In the genomic region with DNA sequence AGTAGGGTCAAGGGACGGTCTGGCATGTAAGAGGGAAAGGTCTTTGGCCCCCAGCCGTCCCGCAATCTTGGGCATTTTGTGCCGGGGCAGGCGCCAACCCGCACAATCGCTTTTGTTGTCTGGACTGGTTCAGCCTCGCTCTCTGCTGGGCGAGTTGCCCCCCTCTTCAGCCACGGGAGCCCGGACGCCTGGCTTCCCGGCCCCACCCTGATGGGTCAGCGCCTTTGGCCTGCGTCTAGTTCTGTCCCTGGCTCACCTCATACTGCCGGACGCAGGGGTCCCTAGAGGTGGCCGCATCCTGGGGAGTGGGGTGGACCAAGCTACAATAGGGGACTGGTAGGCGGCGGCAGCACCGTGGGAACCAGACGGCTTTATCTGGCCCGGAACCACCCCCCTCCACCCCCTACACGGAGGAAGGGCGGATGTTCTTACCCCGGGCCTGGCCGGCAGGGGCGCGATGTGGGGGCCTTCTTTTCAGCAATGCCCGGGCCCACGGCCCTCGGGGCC, we compare ENCODE assay signal across 9 mouse cellular contexts. TPM values are rescaled to one million over a fixed set of nuclear protein-coding genes. Genes with fewer than 3 reads are reported as not detected.
DNase-seq lines count a peak whose midpoint lies in the region; ATAC-seq lines count a peak whose summit lies in the region.
"Had no signal": no experiment of that assay in that cellular context is flagged by ENCODE, and none has a peak within 500 bp of the region (broad histone marks: within the 10 kb centered on the region; RNA-seq: fewer than 3 reads in every experiment).

No protein-coding gene starts in this region.

- H3K36me3 ChIP-seq in intestine, embryonic 16.5 days (ENCODE audit: control insufficient read depth, insufficient read depth, low read length) = no peaks in the 10 kb centered on the region

- peaks cover 52% of the 10 kb centered on the region for H3K4me1 ChIP-seq in intestine, embryonic 16.5 days (ENCODE audit: control insufficient read depth, insufficient read depth, low read length)

- H3K9ac ChIP-seq in intestine, embryonic 16.5 days (ENCODE audit: low read depth, low read length) = peak overlapping the region; percentile 85; the same call in 1 of the 2 replicates

- peak; percentile 51 to 52 for DNase-seq in urinary bladder, adult 18-20 months (ENCODE audit: low spot score in 2 of 2)
- DNase-seq in urinary bladder, adult 2 months (ENCODE audit: low spot score) = no peak
- DNase-seq in gastrocnemius, postnatal 36 days = peak; percentile 58 to 69
- peak; percentile 64 to 75 for DNase-seq in lung, postnatal 4 days
- DNase-seq in cerebellum, adult 9-10 months = no peak

- peak overlapping the region; percentile 88 for H3K4me2 ChIP-seq in intestine, embryonic 16.5 days (ENCODE audit: low read depth, low read length)

- H3K27me3 ChIP-seq in intestine, embryonic 16.5 days (replicated peaks; ENCODE audit: control insufficient read depth, insufficient read depth, low read length) = peaks cover 42% of the 10 kb centered on the region

- intact Hi-C loops in gastrocnemius, postnatal 36 days (cut with DNase I) = loop anchor here (10.0 kb wide), 1 partner anchor 350 kb away; the partner anchor contains the start of gene Zfp607b

- no peak for ATAC-seq in intestine, embryonic 16.5 days
- ATAC-seq in megakaryocyte progenitor cell, adult 5-6 weeks (replicated peaks; ENCODE audit: poor library complexity) = no peak
- no peak for ATAC-seq in cerebellum, adult (ENCODE audit: insufficient number of reproducible peaks, low FRiP score, low TSS enrichment)

- peak overlapping the region; percentile 68 for H3K4me3 ChIP-seq in intestine, embryonic 16.5 days (ENCODE audit: low read length)

- H3K27ac ChIP-seq in intestine, embryonic 16.5 days (ENCODE audit: low read length) = peak overlapping the region; percentile 54

- WGBS in intestine, embryonic 16.5 days = 7% methylated on average over 32 of the region's 32 CpGs

- no peaks in the 10 kb centered on the region for H3K9me3 ChIP-seq in intestine, embryonic 16.5 days (ENCODE audit: control insufficient read depth, low read length)

RNA-seq across cellular contexts. Expression of gene Ltbp4, which starts 3.0 kb away (rescaled TPM):
- 176 and 335 TPM in 2 replicates for polyA plus RNA-seq in urinary bladder, adult 2 months (2012; rRNA removed)
- 10 to 100 TPM; 62.1 to 65.3 TPM for total RNA-seq in gastrocnemius, postnatal 36 days (2021)
- 70.2 and 79.2 TPM in 2 replicates for polyA plus RNA-seq in intestine, embryonic 16.5 days (2015; fragmentation: Nextera tagmentation; extraction: Ambion mirVana)
- 0.05 TPM in 1 of 2 replicates, not detected in the other for total RNA-seq in megakaryocyte progenitor cell, adult 5-6 weeks (2015)
- total RNA-seq in megakaryocyte progenitor cell, adult 5-6 weeks (2017) = not detected in 2 replicates

RNA-seq across cellular contexts. Expression of gene Shkbp1, which starts 21.4 kb away (rescaled TPM):
- polyA plus RNA-seq in urinary bladder, adult 2 months (2012; rRNA removed) = 39.4 and 46.5 TPM in 2 replicates
- 1 to 10 TPM; 1.7 to 2.1 TPM for total RNA-seq in gastrocnemius, postnatal 36 days (2021)
- 35.6 and 37.8 TPM in 2 replicates for polyA plus RNA-seq in intestine, embryonic 16.5 days (2015; fragmentation: Nextera tagmentation; extraction: Ambion mirVana)
- 18.8 and 23.9 TPM in 2 replicates for total RNA-seq in megakaryocyte progenitor cell, adult 5-6 weeks (2015)
- 10.7 and 11.0 TPM in 2 replicates for total RNA-seq in megakaryocyte progenitor cell, adult 5-6 weeks (2017)

RNA-seq across cellular contexts. Expression of gene Gm20479, which starts 22.8 kb away (rescaled TPM):
- polyA plus RNA-seq in urinary bladder, adult 2 months (2012; rRNA removed) = 0.43 and 0.67 TPM in 2 replicates
- total RNA-seq in gastrocnemius, postnatal 36 days (2021) = not detected
- 1.6 TPM in 1 of 2 replicates, not detected in the other for polyA plus RNA-seq in intestine, embryonic 16.5 days (2015; fragmentation: Nextera tagmentation; extraction: Ambion mirVana)
- total RNA-seq in megakaryocyte progenitor cell, adult 5-6 weeks (2015) = not detected in 2 replicates
- not detected in 2 replicates for total RNA-seq in megakaryocyte progenitor cell, adult 5-6 weeks (2017)
- polyA plus RNA-seq: brain, embryonic 14.5 days had no signal

Comparison
In these comparisons a context has a peak if more than half of its experiments do, and no peak if none do; other contexts are left out.
1. DNase-seq: peak in urinary bladder, adult 18-20 months (2 of 2), gastrocnemius, postnatal 36 days (2 of 2) and lung, postnatal 4 days (2 of 2); none in urinary bladder, adult 2 months (single experiment) and cerebellum, adult 9-10 months (single experiment).
2. RNA of gene Ltbp4, which starts 3.0 kb away (total RNA-seq): 62.1 to 65.3 TPM in gastrocnemius, postnatal 36 days; 0.05 TPM in megakaryocyte progenitor cell, adult 5-6 weeks; every median in the first group is over 10 times any median in the second.